ENCODE assay signal across 7 mouse cellular contexts in genomic region chr19:29066981-29067471, GRCm38 (mm10). TPM values are rescaled to one million over a fixed set of nuclear protein-coding genes. Genes with fewer than 3 reads are reported as not detected.
DNase-seq lines count a peak whose midpoint lies in the region; ATAC-seq and TF ChIP-seq lines count a peak whose summit lies in the region.

No protein-coding gene starts in this region.

- no peaks in the 10 kb centered on the region; the same call in 1 of the 2 replicates for H3K27me3 ChIP-seq in embryonic facial prominence, embryonic 15.5 days
- no peaks in the 10 kb centered on the region for H3K27me3 ChIP-seq in heart, postnatal 0 days (ENCODE audit: control insufficient read depth, insufficient read depth, low read length)
- no peaks in the 10 kb centered on the region for H3K27me3 ChIP-seq in megakaryocyte, embryonic 14.5 days (replicated peaks)

- peak overlapping the region; percentile 53 for H3K9ac ChIP-seq in ES-E14 (ENCODE audit: insufficient read depth, low read depth, low read length, poor library complexity, severe bottlenecking)
- H3K9ac ChIP-seq in embryonic facial prominence, embryonic 15.5 days = no peak overlapping the region
- peak overlapping the region; percentile 35 for H3K9ac ChIP-seq in heart, postnatal 0 days (replicated peaks; ENCODE audit: low read depth, low read length)

- in situ Hi-C loops in ES-E14 (cut with MboI; ENCODE audit: low sequenced_read_pairs in 2 of 2, unreplicated experiment in 2 of 2) = loop anchor here in 1 of 2 experiments (10.0 to 25.0 kb wide), 2 partner anchors 280 to 288 kb away; no protein-coding TSS in a partner anchor

- WGBS in embryonic facial prominence, embryonic 15.5 days = 14% methylated on average over 11 of the region's 11 CpGs
- 5% methylated on average over 11 of the region's 11 CpGs for WGBS in heart, postnatal 0 days

- H3K9me3 ChIP-seq in ES-E14 (ENCODE audit: control insufficient read depth, insufficient read depth, low read depth, low read length) = no peaks in the 10 kb centered on the region
- H3K9me3 ChIP-seq in embryonic facial prominence, embryonic 15.5 days (replicated peaks) = no peaks in the 10 kb centered on the region
- H3K9me3 ChIP-seq in heart, postnatal 0 days (replicated peaks; ENCODE audit: control insufficient read depth, low read length) = no peaks in the 10 kb centered on the region
- H3K9me3 ChIP-seq in megakaryocyte, embryonic 14.5 days = no peaks in the 10 kb centered on the region

- DNase-seq in ES-E14 (ENCODE audit: low read depth, low spot score) = peak; percentile 77
- DNase-seq in adrenal gland, adult 2 months = peak; percentile 87
- DNase-seq in heart, postnatal 0 days (ENCODE audit: low spot score) = peak; percentile 90
- peak; percentile 84 for DNase-seq in kidney, postnatal 14 days
- peak; percentile 41 for DNase-seq in spleen, adult 12 weeks (ENCODE audit: low spot score)

- TF ChIP-seq EP300 in heart, postnatal 0 days (IDR thresholded peaks at IDR 0.05; ENCODE audit: low read depth) = no peak

- peak overlapping the region; percentile 95 for H3K27ac ChIP-seq in ES-E14 (ENCODE audit: insufficient read depth, low read depth, low read length, poor library complexity, severe bottlenecking)
- H3K27ac ChIP-seq in embryonic facial prominence, embryonic 15.5 days (replicated peaks) = no peak overlapping the region
- H3K27ac ChIP-seq in heart, postnatal 0 days (ENCODE audit: low read depth) = peak overlapping the region; percentile 89

- peak overlapping the region; percentile 60 to 62 for H3K4me3 ChIP-seq in ES-E14 (ENCODE audit: insufficient read depth in 1 of 2, low read depth in 1 of 2, low read length in 2 of 2, poor library complexity in 1 of 2, severe bottlenecking in 1 of 2)
- H3K4me3 ChIP-seq in embryonic facial prominence, embryonic 15.5 days (replicated peaks) = peak overlapping the region; percentile 27; the same call in 1 of the 2 replicates
- H3K4me3 ChIP-seq in heart, postnatal 0 days (ENCODE audit: low read depth, low read length) = peak overlapping the region; percentile 43
- H3K4me3 ChIP-seq in megakaryocyte, embryonic 14.5 days (replicated peaks) = peak overlapping the region; percentile 92

- peak overlapping the region; percentile 36 for H3K4me2 ChIP-seq in embryonic facial prominence, embryonic 15.5 days (replicated peaks)
- peak overlapping the region; percentile 58 for H3K4me2 ChIP-seq in heart, postnatal 0 days (ENCODE audit: low read depth, low read length)

- no peak for ATAC-seq in embryonic facial prominence, embryonic 15.5 days (ENCODE audit: insufficient number of reproducible peaks, low FRiP score, low TSS enrichment, low read depth)
- peak; percentile 88 for ATAC-seq in heart, postnatal 0 days (ENCODE audit: insufficient read depth, low read depth)

- H3K36me3 ChIP-seq in ES-E14 (ENCODE audit: control insufficient read depth, insufficient read depth, low read length, poor library complexity, severe bottlenecking) = no peaks in the 10 kb centered on the region; the same call in 1 of the 2 replicates
- no peaks in the 10 kb centered on the region for H3K36me3 ChIP-seq in embryonic facial prominence, embryonic 15.5 days
- no peaks in the 10 kb centered on the region for H3K36me3 ChIP-seq in heart, postnatal 0 days (replicated peaks; ENCODE audit: control insufficient read depth, insufficient read depth, low read length)
- H3K36me3 ChIP-seq in megakaryocyte, embryonic 14.5 days (replicated peaks; ENCODE audit: low read length) = peaks cover 7% of the 10 kb centered on the region

- no peak for TF ChIP-seq CTCF in heart, postnatal 0 days (IDR thresholded peaks at IDR 0.05; ENCODE audit: low read depth)

- peaks cover 10 to 11% of the 10 kb centered on the region in 2 experiments; a peak in 3 of 4 replicates for H3K4me1 ChIP-seq in ES-E14 (ENCODE audit: control insufficient read depth in 2 of 2, insufficient read depth in 2 of 2, low read length in 2 of 2, poor library complexity in 1 of 2)
- peaks cover 17% of the 10 kb centered on the region; the same call in 1 of the 2 replicates for H3K4me1 ChIP-seq in embryonic facial prominence, embryonic 15.5 days
- H3K4me1 ChIP-seq in heart, postnatal 0 days (ENCODE audit: control insufficient read depth, insufficient read depth) = peaks cover 10% of the 10 kb centered on the region; the same call in 1 of the 2 replicates
- peaks cover 62% of the 10 kb centered on the region for H3K4me1 ChIP-seq in megakaryocyte, embryonic 14.5 days

TF ChIP-seq in ES-E14, 5 proteins besides CTCF, POLR2A, EP300 and RAD21:
- TF ChIP-seq ZC3H11A (IDR thresholded peaks at IDR 0.05; ENCODE audit: borderline replicate concordance, low read depth, low read length) (no peak), HCFC1 (IDR thresholded peaks at IDR 0.05; ENCODE audit: borderline replicate concordance, insufficient read depth, low read length) (no peak), ZNF384 (IDR thresholded peaks at IDR 0.05; ENCODE audit: low read depth, low read length) (no peak), MAFK (IDR thresholded peaks at IDR 0.05; ENCODE audit: insufficient read depth, low read depth, low read length) (no peak), CHD2 (IDR thresholded peaks at IDR 0.05; ENCODE audit: low read depth, low read length) (no peak)
TF ChIP-seq in ES-E14: peak in this region for 0.

RNA-seq across cellular contexts. Expression of gene Ak3, which starts 19.3 kb away (rescaled TPM):
- total RNA-seq in ES-E14 (2012; rRNA removed) = 13.8 and 14.0 TPM in 2 replicates
- total RNA-seq in adrenal gland, adult 2 months (2021) = 100 to 1,000 TPM; 134 to 232 TPM
- polyA plus RNA-seq in adrenal gland, adult 2 months (2012; rRNA removed) = 220 and 262 TPM in 2 replicates
- polyA plus RNA-seq in embryonic facial prominence, embryonic 15.5 days (2015; fragmentation: Nextera tagmentation; extraction: Ambion mirVana) = 85.3 and 88.0 TPM in 2 replicates
- total RNA-seq in heart, postnatal 0 days (2014; rRNA removed; ENCODE audit: low replicate concordance) = 74.3 and 97.5 TPM in 2 replicates
- polyA plus RNA-seq in heart, postnatal 0 days (2015; fragmentation: Nextera tagmentation; extraction: Ambion mirVana) = 87.4 and 88.3 TPM in 2 replicates
- polyA plus RNA-seq in megakaryocyte, embryonic 14.5 days (2012; ENCODE audit: insufficient read depth, low replicate concordance) = 5.4 and 8.1 TPM in 2 replicates

RNA-seq across cellular contexts. Expression of gene Rcl1, which starts 34.1 kb away (rescaled TPM):
- total RNA-seq in ES-E14 (2012; rRNA removed) = 53.6 and 70.5 TPM in 2 replicates
- 10 to 100 TPM; 25.6 to 26.9 TPM for total RNA-seq in adrenal gland, adult 2 months (2021)
- polyA plus RNA-seq in adrenal gland, adult 2 months (2012; rRNA removed) = 47.5 and 51.4 TPM in 2 replicates
- polyA plus RNA-seq in embryonic facial prominence, embryonic 15.5 days (2015; fragmentation: Nextera tagmentation; extraction: Ambion mirVana) = 47.1 and 48.3 TPM in 2 replicates
- 2.3 and 9.0 TPM in 2 replicates for total RNA-seq in heart, postnatal 0 days (2014; rRNA removed; ENCODE audit: low replicate concordance)
- 9.6 and 9.9 TPM in 2 replicates for polyA plus RNA-seq in heart, postnatal 0 days (2015; fragmentation: Nextera tagmentation; extraction: Ambion mirVana)
- 15.5 and 37.9 TPM in 2 replicates for polyA plus RNA-seq in megakaryocyte, embryonic 14.5 days (2012; ENCODE audit: insufficient read depth, low replicate concordance)

Comparison
In these comparisons a context has a peak if more than half of its experiments do, and no peak if none do; other contexts are left out.
1. H3K4me3 ChIP-seq: peak in every context shown above with its lines; median percentile 92 in megakaryocyte, embryonic 14.5 days; 61 in ES-E14; 43 in heart, postnatal 0 days; 27 in embryonic facial prominence, embryonic 15.5 days.